Mouse (Mus musculus) kidney, adult 2 months (tissue): ENCODE measurements around the gene Rab3gap1.

Experiments
- CTCF ChIP-seq: fragments of 200-500 bp; conservative IDR thresholded peaks from 2 replicates; pipeline ENCODE4 v1.5.1; 2011; ENCODE audit warnings: low read depth, mild to moderate bottlenecking, control low read depth, low read length, moderate library complexity, mixed read lengths; ENCODE audit not compliant: insufficient read depth, insufficient read length
- POLR2A ChIP-seq: fragments of 200-500 bp; IDR thresholded peaks from one replicate; pipeline ENCODE4 v1.6.1; 2011; ENCODE audit warnings: low read depth, low read length, control low read depth

- TF ChIP-seq POLR2A (no peak), CTCF (no peak)
Measured at GRCm38 (mm10) chr1:127963326-127963725, 94.8 kb downstream of the Rab3gap1 start.
